Mouse (Mus musculus): ENCODE measurements at regions not wholly inside any gene's neighbourhood (a gene's known extent, or its start where the extent isn't known, plus 50 kb on each side); places are given as distances from the start of the nearest gene placed in this dataset.

DNA sequence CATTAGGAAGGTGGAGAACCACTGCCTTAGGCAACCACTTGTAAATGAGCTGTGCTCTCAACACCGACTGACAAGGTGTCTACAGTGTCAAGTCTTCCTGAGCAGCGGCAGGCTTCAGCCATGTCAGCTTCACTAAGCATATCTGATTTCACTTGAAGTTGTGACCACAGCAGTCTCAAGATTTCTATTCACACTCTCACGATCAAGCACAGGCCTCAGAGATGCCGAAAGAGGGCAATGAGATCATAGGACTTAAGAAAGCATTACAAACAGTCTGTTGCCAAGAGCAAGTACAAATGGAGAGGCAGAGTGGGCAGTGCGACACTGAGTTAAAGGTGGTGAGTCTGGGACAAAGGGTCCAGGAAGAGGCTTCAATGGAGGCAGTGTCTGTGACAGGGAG, 289.6 kb downstream of the Kcnrg start:
- no peak for TF ChIP-seq EP300 (IDR thresholded peaks at IDR 0.05; ENCODE audit: low read depth in 1 of 2, low read length in 2 of 2)
- no peak for TF ChIP-seq CTCF (IDR thresholded peaks at IDR 0.05 in 2 of 3, conservative IDR thresholded peaks at IDR 0.05 in 1 of 3; ENCODE audit: control insufficient read depth in 1 of 3, insufficient read depth in 1 of 3, low read depth in 2 of 3, low read length in 3 of 3, poor library complexity in 1 of 3, severe bottlenecking in 1 of 3)
- no peak for TF ChIP-seq ETS1 (IDR thresholded peaks at IDR 0.05; ENCODE audit: low read depth, low read length)
- TF ChIP-seq SMC3 (IDR thresholded peaks at IDR 0.05; ENCODE audit: low read depth, low read length) = no peak

All from MEL (cell line).